Mouse (Mus musculus) myocyte (in vitro differentiated cells): ENCODE results near the gene Awat2.

Source experiments
- CEBPB ChIP-seq: IDR thresholded peaks from 2 replicates; pipeline ENCODE4 v1.6.1; 2011; ENCODE audit warnings: mild to moderate bottlenecking, moderate library complexity; ENCODE audit not compliant: poor library complexity, insufficient read depth, severe bottlenecking
- MAX ChIP-seq: IDR thresholded peaks from one replicate; pipeline ENCODE4 v1.6.1; 2011; ENCODE audit warnings: low read depth, mild to moderate bottlenecking, control low read depth
- MYOG ChIP-seq, 3 experiments: IDR thresholded peaks; one replicate each; pipeline ENCODE4 v1.6.1; 2011; ENCODE audit warnings: control low read depth in 2 of 3, low read depth in 2 of 3, mild to moderate bottlenecking in 2 of 3; ENCODE audit not compliant: insufficient read length in 2 of 3, control insufficient read depth in 1 of 3, insufficient read depth in 1 of 3
- SRF ChIP-seq: IDR thresholded peaks from one replicate; pipeline ENCODE4 v1.6.1; 2011; ENCODE audit warnings: low read depth; ENCODE audit not compliant: control insufficient read depth, insufficient read length

DNA sequence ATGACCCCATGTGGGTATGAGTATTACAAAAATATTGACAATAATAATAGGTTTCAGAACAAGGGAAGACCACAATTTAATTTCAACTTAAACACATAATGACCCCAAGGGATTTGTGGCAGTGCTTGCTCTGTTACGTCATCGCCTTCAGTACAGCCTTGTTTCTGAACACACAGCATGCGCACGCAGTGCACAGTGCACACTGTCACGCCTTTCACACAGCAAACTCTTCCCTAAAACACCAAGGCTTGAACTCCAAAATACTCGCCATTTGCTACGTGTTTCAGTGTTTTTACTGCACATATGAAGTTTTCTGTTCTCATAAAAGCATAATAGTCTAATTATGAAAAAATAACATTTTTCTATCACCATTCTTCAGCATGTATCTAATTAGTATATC, 1.0 kb upstream of the Awat2 start:
- TF ChIP-seq CEBPB: no peak
- no peak for TF ChIP-seq MAX
- no peak for TF ChIP-seq SRF
- TF ChIP-seq MYOG (IDR thresholded peaks at IDR 0.05; ENCODE audit: control insufficient read depth in 1 of 3, insufficient read depth in 1 of 3, insufficient read length in 2 of 3, low read depth in 2 of 3): no peak
